5 mouse cellular contexts compared by ENCODE assay signal in genomic region chr5:99287647-99288185, GRCm38 (mm10).
"Had no signal": no experiment of that assay in that cellular context is flagged by ENCODE, and none has a peak within 500 bp of the region (broad histone marks: within the 10 kb centered on the region; RNA-seq: fewer than 3 reads in every experiment).

No protein-coding gene starts in this region.

- DNase-seq: kidney, adult 2 months; kidney, postnatal 14 days; midbrain, embryonic 14.5 days; thymus, postnatal 36 days had no signal

- ATAC-seq: intestine, embryonic 16.5 days had no signal
